Mouse (Mus musculus) testis, adult 2 months (tissue): ENCODE measurements around the gene Gm10644.

Experiments used
- CTCF ChIP-seq: fragments of 200-500 bp; IDR thresholded peaks from 2 replicates; pipeline ENCODE4 v1.5.1; 2012; ENCODE audit warnings: low read depth, mild to moderate bottlenecking, inconsistent platforms, low read length, moderate library complexity; ENCODE audit not compliant: control insufficient read depth, insufficient read depth, insufficient replicate concordance
- POLR2A ChIP-seq: fragments of 200-500 bp; IDR thresholded peaks from 2 replicates; pipeline ENCODE4 v1.6.1; 2012; ENCODE audit warnings: low read depth, mild to moderate bottlenecking, inconsistent platforms, low read length, moderate library complexity; ENCODE audit not compliant: control insufficient read depth

GRCm38 (mm10) chr8:83924585-83924984 lies 30.4 kb downstream of the Gm10644 start:
- TF ChIP-seq CTCF (no peak), POLR2A (no peak)
